Mouse (Mus musculus) bone marrow macrophage, adult 2 months (primary cell): Measurements from ENCODE around the gene Dse. TPM values are rescaled to one million over a fixed set of nuclear protein-coding genes. Genes with fewer than 3 reads are reported as not detected.

Experiments used
- H3K27ac ChIP-seq: 2 replicates; pipeline ENCODE4 v1.5.1; 2012; ENCODE audit warnings: low read depth, low read length; ENCODE audit not compliant: insufficient read depth
- H3K4me1 ChIP-seq: 2 replicates; pipeline ENCODE4 v1.6.1; 2012; ENCODE audit warnings: low read length; ENCODE audit not compliant: control insufficient read depth, insufficient read depth
- H3K4me3 ChIP-seq: 2 replicates; pipeline ENCODE4 v1.5.1; 2012; ENCODE audit warnings: mild to moderate bottlenecking, low read length, moderate library complexity; ENCODE audit not compliant: insufficient read depth
- CTCF ChIP-seq: IDR thresholded peaks from 2 replicates; pipeline ENCODE4 v1.5.1; 2012; ENCODE audit warnings: low read depth, mild to moderate bottlenecking, low read length, moderate library complexity
- POLR2A ChIP-seq: IDR thresholded peaks from 2 replicates; pipeline ENCODE4 v1.6.1; 2012; ENCODE audit warnings: mild to moderate bottlenecking, low read depth, low read length, borderline replicate concordance
- polyA plus RNA-seq: library from polyadenylated mRNA; stranded (reverse); fragments of >200 nt; gene quantifications from 2 replicates; pipeline ENCODE4 v1.2.4, GENCODE M21; 2012; ENCODE audit not compliant: missing spikeins, insufficient read depth, insufficient read length

Dse gene
- polyA plus RNA-seq, 1 experiment: 104 TPM

- no peak for TF ChIP-seq POLR2A
- TF ChIP-seq CTCF: no peak
- Histone ChIP-seq H3K27ac (peak overlapping the region; percentile 95), H3K4me1 (peaks cover 45% of the 10 kb centered on the region), H3K4me3 (peak overlapping the region; percentile 83)
Measured at GRCm38 (mm10) chr10:34206436-34206782, 1.1 kb downstream of the Dse start.

GRCm38 (mm10) chr10:34205825-34206224 lies 1.7 kb downstream of the Dse start:
- peak overlapping the region; percentile 18; the same call in 1 of the 2 replicates for H3K4me3 ChIP-seq
- no peak overlapping the region for H3K27ac ChIP-seq
- H3K4me1 ChIP-seq: peaks cover 41% of the 10 kb centered on the region
- TF ChIP-seq CTCF (no peak), POLR2A (no peak)

GRCm38 (mm10) chr10:34200689-34201088 lies 6.8 kb downstream of the Dse start:
- no peak for TF ChIP-seq POLR2A
- TF ChIP-seq CTCF: no peak
- no peak overlapping the region for H3K4me3 ChIP-seq
- H3K27ac ChIP-seq: no peak overlapping the region
- peaks cover 58% of the 10 kb centered on the region for H3K4me1 ChIP-seq

DNA sequence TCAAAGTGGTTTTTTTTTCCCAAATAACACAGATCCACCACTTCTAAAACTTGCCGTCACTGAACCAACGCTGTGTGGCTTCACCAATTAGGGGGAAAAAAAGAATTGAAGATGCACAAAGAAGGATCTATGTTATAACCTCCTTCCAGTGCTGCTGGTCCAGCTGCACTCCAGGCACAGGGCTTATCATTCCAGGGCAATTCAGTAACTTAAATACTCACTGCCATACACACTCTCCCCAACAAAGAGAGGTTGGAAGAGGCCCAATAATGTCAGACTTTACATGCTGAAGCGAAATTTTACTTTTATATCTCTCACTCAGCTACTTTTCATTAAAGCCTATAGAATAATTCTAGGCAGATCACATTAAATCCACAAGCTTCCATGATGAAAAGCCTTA lies 8.9 kb downstream of the Dse start:
- Histone ChIP-seq H3K4me3 (peak overlapping the region; percentile 22; the same call in 1 of the 2 replicates), H3K4me1 (peaks cover 59% of the 10 kb centered on the region), H3K27ac (peak overlapping the region; percentile 77)
- TF ChIP-seq CTCF (no peak), POLR2A (no peak)

DNA sequence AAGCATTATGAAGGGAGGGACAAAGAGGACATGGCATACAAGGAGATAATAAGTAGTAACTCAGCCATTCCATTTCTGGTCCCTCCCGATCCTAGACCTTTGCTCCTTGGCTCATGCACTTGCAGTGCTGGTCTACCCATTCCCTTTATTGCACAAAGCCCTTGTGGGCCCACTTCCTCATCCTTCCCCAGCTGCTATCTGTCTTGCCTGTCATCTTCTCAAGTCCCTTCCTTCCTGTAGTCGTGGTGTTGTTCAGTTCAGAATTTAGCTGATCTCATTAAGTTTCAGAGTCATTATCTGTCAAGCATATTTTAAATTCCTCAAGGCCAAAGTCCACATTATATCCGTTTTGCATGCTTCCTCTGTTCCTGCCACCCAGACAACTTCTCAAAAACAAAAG lies 9.5 kb downstream of the Dse start:
- Histone ChIP-seq H3K4me1 (peaks cover 61% of the 10 kb centered on the region), H3K4me3 (peak overlapping the region; percentile 24), H3K27ac (peak overlapping the region; percentile 94)
- TF ChIP-seq POLR2A (no peak), CTCF (no peak)

GRCm38 (mm10) chr10:34197269-34197668 lies 10.2 kb downstream of the Dse start:
- TF ChIP-seq POLR2A (no peak), CTCF (no peak)
- no peak overlapping the region for H3K4me3 ChIP-seq
- peaks cover 60% of the 10 kb centered on the region for H3K4me1 ChIP-seq
- peak overlapping the region; percentile 94 for H3K27ac ChIP-seq

DNA sequence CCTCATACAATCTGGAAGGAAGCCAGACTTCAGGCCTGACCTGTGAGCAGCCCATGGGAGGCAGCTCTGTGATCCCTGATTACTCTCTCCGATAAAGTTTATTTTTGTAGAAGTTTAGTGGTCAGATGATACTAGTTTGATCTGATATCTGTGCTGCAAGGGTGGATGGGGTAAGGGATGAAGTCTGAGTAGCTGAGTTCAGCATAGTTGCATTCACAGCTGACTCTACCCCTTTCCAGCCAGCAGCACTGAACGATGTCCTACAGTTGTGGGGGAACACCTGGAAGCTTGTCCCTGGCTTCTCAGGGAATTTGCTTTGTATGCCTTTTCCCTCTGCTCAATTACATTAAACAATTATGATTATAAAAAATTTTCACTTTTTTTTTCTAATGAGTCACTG lies 12.6 kb downstream of the Dse start:
- Histone ChIP-seq H3K4me3 (no peak overlapping the region), H3K27ac (peak overlapping the region; percentile 74), H3K4me1 (peaks cover 61% of the 10 kb centered on the region)
- TF ChIP-seq POLR2A (no peak), CTCF (no peak)

- Histone ChIP-seq H3K4me1 (peaks cover 62% of the 10 kb centered on the region), H3K4me3 (0 out of 2 replicates have a peak overlapping the region, but pooled peaks have one; percentile 18), H3K27ac (peak overlapping the region; percentile 91)
- TF ChIP-seq POLR2A: no peak
- TF ChIP-seq CTCF: no peak
Measured at GRCm38 (mm10) chr10:34194503-34194902, 13.0 kb downstream of the Dse start.

GRCm38 (mm10) chr10:34186571-34187260 lies 20.8 kb downstream of the Dse start:
- H3K4me3 ChIP-seq: no peak overlapping the region
- TF ChIP-seq CTCF: no peak
- no peak for TF ChIP-seq POLR2A
- H3K4me1 ChIP-seq: peaks cover 57% of the 10 kb centered on the region
- H3K27ac ChIP-seq: no peak overlapping the region

DNA sequence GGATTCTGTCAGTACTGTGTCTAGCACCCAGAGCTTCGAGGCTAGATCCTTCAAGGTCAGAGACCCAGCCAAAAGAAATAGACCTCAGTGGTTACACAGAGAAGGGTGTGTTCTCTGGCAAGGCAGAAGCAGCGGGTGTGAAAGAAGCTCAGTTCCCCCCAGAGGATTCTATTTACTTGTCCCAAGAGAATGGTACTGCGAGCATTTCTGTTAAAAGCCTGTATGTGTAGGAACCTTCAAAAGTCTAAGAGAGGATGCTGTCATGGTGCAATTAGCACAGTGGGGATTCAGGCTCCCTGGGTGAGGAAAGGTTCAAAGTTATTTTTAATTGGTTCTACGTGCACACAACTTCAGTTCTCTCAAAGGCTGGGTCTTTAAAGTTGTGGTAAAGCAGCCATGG lies 22.0 kb downstream of the Dse start:
- H3K4me1 ChIP-seq: peaks cover 51% of the 10 kb centered on the region
- H3K27ac ChIP-seq: no peak overlapping the region
- no peak overlapping the region for H3K4me3 ChIP-seq
- no peak for TF ChIP-seq POLR2A
- TF ChIP-seq CTCF: no peak
